Mouse (Mus musculus) ES-E14 (cell line): ENCODE measurements around the gene Cops4. TPM values are rescaled to one million over a fixed set of nuclear protein-coding genes. Genes with fewer than 3 reads are reported as not detected.

Source experiments
- DNase-seq: peaks from one replicate; pipeline ENCODE4 v3.0.0-alpha.2; 2013; ENCODE audit warnings: low read depth, low spot score
- H3K27ac ChIP-seq: 2 replicates; pipeline ENCODE4 v1.5.1; 2012; ENCODE audit warnings: low read depth, mild to moderate bottlenecking, low read length, moderate library complexity, mixed read lengths; ENCODE audit not compliant: poor library complexity, insufficient read depth, severe bottlenecking
- H3K36me3 ChIP-seq: 2 replicates; pipeline ENCODE4 v1.6.1; 2012; ENCODE audit warnings: mild to moderate bottlenecking, low read length, moderate library complexity, mixed read lengths; ENCODE audit not compliant: control insufficient read depth, poor library complexity, insufficient read depth, severe bottlenecking
- H3K4me1 ChIP-seq, 2 experiments: fragments of 150-350 bp in 1 of 2; sonication (generic) in 1 of 2; 2 replicates each; pipeline ENCODE4 v1.6.1; 2012; ENCODE audit warnings: low read length in 2 of 2, mild to moderate bottlenecking in 1 of 2, mixed read lengths in 1 of 2; ENCODE audit not compliant: control insufficient read depth in 2 of 2, insufficient read depth in 2 of 2, poor library complexity in 1 of 2
- H3K4me3 ChIP-seq, 2 experiments: fragments of 150-350 bp in 1 of 2; sonication (generic) in 1 of 2; 2 replicates each; pipeline ENCODE4 v1.5.1; 2012; ENCODE audit warnings: low read length in 2 of 2, low read depth in 1 of 2, mild to moderate bottlenecking in 1 of 2, mixed read lengths in 1 of 2; ENCODE audit not compliant: insufficient read depth in 1 of 2, poor library complexity in 1 of 2, severe bottlenecking in 1 of 2
- H3K9ac ChIP-seq: 2 replicates; pipeline ENCODE4 v1.6.1; 2012; ENCODE audit warnings: low read depth, mild to moderate bottlenecking, low read length, mixed read lengths; ENCODE audit not compliant: poor library complexity, insufficient read depth, severe bottlenecking
- H3K9me3 ChIP-seq: fragments of 150-350 bp; sonication (generic); 2 replicates; pipeline ENCODE4 v1.6.1; 2012; ENCODE audit warnings: low read depth, mild to moderate bottlenecking, low read length; ENCODE audit not compliant: control insufficient read depth, insufficient read depth
- CHD2 ChIP-seq: IDR thresholded peaks from 2 replicates; pipeline ENCODE4 v1.6.1; 2014; ENCODE audit warnings: mild to moderate bottlenecking, low read depth, low read length, inconsistent platforms
- HCFC1 ChIP-seq: IDR thresholded peaks from 2 replicates; pipeline ENCODE4 v1.6.1; 2012; ENCODE audit warnings: low read length, inconsistent platforms, borderline replicate concordance; ENCODE audit not compliant: insufficient read depth
- MAFK ChIP-seq: IDR thresholded peaks from 2 replicates; pipeline ENCODE4 v1.6.1; 2014; ENCODE audit warnings: mild to moderate bottlenecking, low read depth, low read length, inconsistent platforms; ENCODE audit not compliant: insufficient read depth
- ZC3H11A ChIP-seq: IDR thresholded peaks from 2 replicates; pipeline ENCODE4 v1.6.1; 2012; ENCODE audit warnings: low read depth, mild to moderate bottlenecking, inconsistent platforms, low read length, borderline replicate concordance
- ZNF384 ChIP-seq: IDR thresholded peaks from 2 replicates; pipeline ENCODE4 v1.6.1; 2012; ENCODE audit warnings: low read depth, low read length, inconsistent platforms
- in situ Hi-C, 2 experiments: fragments of 600-800 bp; cut with MboI; formaldehyde crosslinking; loops; one replicate each; pipeline ENCODE4 v1.15.1; 2025; ENCODE audit warnings: low sequenced_read_pairs in 2 of 2, inconsistent platforms in 1 of 2; ENCODE audit not compliant: unreplicated experiment in 2 of 2
- total RNA-seq: library from RNA; depleted of rRNA; stranded (reverse); fragments of 300-350 nt; gene quantifications from 2 replicates; pipeline ENCODE4 v1.2.3, GENCODE M21; 2012

Cops4 gene
- total RNA-seq, 1 experiment, result 101 TPM

- DNase-seq, result no peak
- Histone ChIP-seq H3K36me3 (no peaks in the 10 kb centered on the region), H3K4me1 (no peaks in the 10 kb centered on the region), H3K9me3 (no peaks in the 10 kb centered on the region), H3K4me3 (no peak overlapping the region), H3K27ac (no peak overlapping the region), H3K9ac (no peak overlapping the region)
- in situ Hi-C loops, result no loop called here
- TF ChIP-seq CHD2 (no peak), ZC3H11A (no peak), HCFC1 (no peak), MAFK (no peak), ZNF384 (no peak)
Observed at GRCm38 (mm10) chr5:100559357-100559756, 41.2 kb downstream of the Cops4 start.

- DNase-seq, result no peak
- Histone ChIP-seq H3K4me1 (no peaks in the 10 kb centered on the region), H3K9ac (no peak overlapping the region), H3K36me3 (no peaks in the 10 kb centered on the region), H3K9me3 (no peaks in the 10 kb centered on the region), H3K27ac (no peak overlapping the region), H3K4me3 (no peak overlapping the region)
- TF ChIP-seq ZNF384 (no peak), ZC3H11A (no peak), HCFC1 (no peak), MAFK (no peak), CHD2 (no peak)
- in situ Hi-C loops, result no loop called here
Observed at GRCm38 (mm10) chr5:100562702-100563101, 44.6 kb downstream of the Cops4 start.

GRCm38 (mm10) chr5:100566798-100567197 is 48.7 kb downstream of the Cops4 start:
- Histone ChIP-seq H3K27ac (no peak overlapping the region), H3K36me3 (no peaks in the 10 kb centered on the region), H3K9ac (no peak overlapping the region), H3K9me3 (no peaks in the 10 kb centered on the region), H3K4me1 (peaks cover 4 to 8% of the 10 kb centered on the region in 2 experiments; a peak in 1 of 4 replicates), H3K4me3 (no peak overlapping the region)
- no peak for DNase-seq
- no peak for TF ChIP-seq HCFC1
- TF ChIP-seq ZC3H11A, result no peak
- no peak for TF ChIP-seq CHD2
- no peak for TF ChIP-seq ZNF384
- no peak for TF ChIP-seq MAFK
- in situ Hi-C loops, result no loop called here

- TF ChIP-seq HCFC1, result no peak
- no peak for TF ChIP-seq ZNF384
- no peak for TF ChIP-seq MAFK
- TF ChIP-seq CHD2, result no peak
- no peak for TF ChIP-seq ZC3H11A
- Histone ChIP-seq H3K9me3 (no peaks in the 10 kb centered on the region), H3K36me3 (no peaks in the 10 kb centered on the region), H3K4me3 (no peak overlapping the region), H3K27ac (no peak overlapping the region), H3K4me1 (peaks cover 4 to 9% of the 10 kb centered on the region in 2 experiments; a peak in 1 of 4 replicates), H3K9ac (no peak overlapping the region)
- no peak for DNase-seq
- in situ Hi-C loops, result no loop called here
Observed at GRCm38 (mm10) chr5:100567258-100568032, 49.3 kb downstream of the Cops4 start.
